Mouse (Mus musculus) limb, embryonic 14.5 days (tissue): ENCODE results near the gene Fam206a. TPM values are rescaled to one million over a fixed set of nuclear protein-coding genes. Genes with fewer than 3 reads are reported as not detected.
A peak's percentile ranks its signal among the peaks of the same experiment; 100 is the strongest.

Experiments
- ATAC-seq: fragments of 200-750 bp; cut with Nextera tagmentation; 2 replicates; pipeline ENCODE4 v1.8.0; 2017; ENCODE audit warnings: low read depth, moderate number of reproducible peaks, moderate TSS enrichment; ENCODE audit not compliant: low FRiP score
- DNase-seq: peaks from one replicate; pipeline ENCODE4 v3.0.0-alpha.2; 2015; ENCODE audit warnings: low spot score
- H3K27ac ChIP-seq: fragments of 300-500 bp; sonication (generic); replicated peaks from 2 replicates; pipeline ENCODE4 v1.5.1; 2014; ENCODE audit warnings: low read depth, mild to moderate bottlenecking, low read length, moderate library complexity, mixed read lengths
- H3K27me3 ChIP-seq: fragments of 300-500 bp; sonication (generic); 2 replicates; pipeline ENCODE4 v1.6.1; 2014; ENCODE audit warnings: low read length, mixed read lengths; ENCODE audit not compliant: control insufficient read depth, insufficient read depth
- H3K36me3 ChIP-seq: fragments of 300-500 bp; sonication (generic); 2 replicates; pipeline ENCODE4 v1.6.1; 2014; ENCODE audit warnings: mild to moderate bottlenecking, low read length, moderate library complexity, mixed read lengths; ENCODE audit not compliant: control insufficient read depth, insufficient read depth
- H3K4me1 ChIP-seq: fragments of 300-500 bp; sonication (generic); 2 replicates; pipeline ENCODE4 v1.6.1; 2014; ENCODE audit warnings: antibody characterized with exemption, low read length, mixed read lengths; ENCODE audit not compliant: control insufficient read depth, insufficient read depth
- H3K4me2 ChIP-seq: fragments of 300-500 bp; sonication (generic); replicated peaks from 2 replicates; pipeline ENCODE4 v1.6.1; 2014; ENCODE audit warnings: low read depth, mild to moderate bottlenecking, low read length, moderate library complexity; ENCODE audit not compliant: severe bottlenecking
- H3K4me3 ChIP-seq: fragments of 300-500 bp; sonication (generic); replicated peaks from 2 replicates; pipeline ENCODE4 v1.5.1; 2014; ENCODE audit warnings: low read length
- H3K9ac ChIP-seq: fragments of 300-500 bp; sonication (generic); 2 replicates; pipeline ENCODE4 v1.6.1; 2014; ENCODE audit warnings: mild to moderate bottlenecking, low read depth, low read length, moderate library complexity; ENCODE audit not compliant: severe bottlenecking
- H3K9me3 ChIP-seq: fragments of 300-500 bp; sonication (generic); 2 replicates; pipeline ENCODE4 v1.6.1; 2016; ENCODE audit warnings: low read length; ENCODE audit not compliant: control insufficient read depth
- POLR2A ChIP-seq: fragments of 200-500 bp; IDR thresholded peaks from 2 replicates; pipeline ENCODE4 v1.8.0; 2012; ENCODE audit warnings: inconsistent platforms, mild to moderate bottlenecking, moderate library complexity, borderline replicate concordance; ENCODE audit not compliant: insufficient read depth, insufficient read length; ENCODE audit errors: extremely low read depth
- WGBS: fragments of 180-500 bp; shearing (Covaris S2); extraction: QIAGEN DNeasy Blood & Tissue Kit; methylation state at CpG from one replicate; pipeline ENCODE4 v1.1.7; 2014; 5-methylcytosine and 5-hydroxymethylcytosine counted together
- polyA plus RNA-seq, 2 experiments: library from polyadenylated mRNA; depleted of rRNA in 1 of 2; stranded (reverse) in 1 of 2; unstranded in 1 of 2; fragments of >200 nt; fragmentation: Nextera tagmentation in 1 of 2; extraction: Ambion mirVana in 1 of 2; gene quantifications; 2 replicates each; pipeline versions ENCODE4 v1.2.1 to v1.2.3; 2012 to 2014

Fam206a gene
- polyA plus RNA-seq, 2 experiments = 12.7 to 18.5 TPM

GRCm38 (mm10) chr4:56812096-56812495, 10.0 kb downstream of the Fam206a start:
- Histone ChIP-seq H3K36me3 (peaks cover 23% of the 10 kb centered on the region), H3K9me3 (no peaks in the 10 kb centered on the region), H3K4me1 (no peaks in the 10 kb centered on the region), H3K27ac (no peak overlapping the region), H3K27me3 (no peaks in the 10 kb centered on the region), H3K4me2 (no peak overlapping the region), H3K4me3 (no peak overlapping the region), H3K9ac (no peak overlapping the region)
- no peak for TF ChIP-seq POLR2A
- DNase-seq (no peak), ATAC-seq (no peak)
- WGBS = 88% methylated on average over 4 of the region's 4 CpGs

- H3K4me2 ChIP-seq = no peak overlapping the region
- H3K9me3 ChIP-seq = no peaks in the 10 kb centered on the region
- WGBS = 47% methylated on average over 8 of the region's 8 CpGs
- H3K4me3 ChIP-seq = no peak overlapping the region
- DNase-seq = no peak
- TF ChIP-seq POLR2A = no peak
- no peak overlapping the region for H3K9ac ChIP-seq
- H3K27ac ChIP-seq = no peak overlapping the region
- no peaks in the 10 kb centered on the region for H3K27me3 ChIP-seq
- ATAC-seq = no peak
- H3K4me1 ChIP-seq = no peaks in the 10 kb centered on the region
- peaks cover 13% of the 10 kb centered on the region for H3K36me3 ChIP-seq
These were observed 13.0 kb downstream of the Fam206a start for GRCm38 (mm10) chr4:56815131-56815530.

- DNase-seq = peak; percentile 39
- TF ChIP-seq POLR2A = no peak
- Histone ChIP-seq H3K9me3 (no peaks in the 10 kb centered on the region), H3K36me3 (peaks cover 7% of the 10 kb centered on the region; the same call in 1 of the 2 replicates), H3K9ac (no peak overlapping the region), H3K27me3 (no peaks in the 10 kb centered on the region), H3K4me2 (no peak overlapping the region), H3K4me3 (no peak overlapping the region), H3K4me1 (no peaks in the 10 kb centered on the region), H3K27ac (no peak overlapping the region)
- peak; percentile 41; the same call in 1 of the 2 replicates for ATAC-seq
These were observed 17.9 kb downstream of the Fam206a start for GRCm38 (mm10) chr4:56820017-56820550.

GRCm38 (mm10) chr4:56824231-56824630, 22.1 kb downstream of the Fam206a start:
- no peak overlapping the region for H3K27ac ChIP-seq
- no peak overlapping the region for H3K4me3 ChIP-seq
- no peaks in the 10 kb centered on the region for H3K9me3 ChIP-seq
- H3K9ac ChIP-seq = no peak overlapping the region
- peaks cover 19% of the 10 kb centered on the region for H3K36me3 ChIP-seq
- no peak for ATAC-seq
- no peaks in the 10 kb centered on the region for H3K27me3 ChIP-seq
- no peak for DNase-seq
- H3K4me2 ChIP-seq = no peak overlapping the region
- 90% methylated on average over 9 of the region's 9 CpGs for WGBS
- no peak for TF ChIP-seq POLR2A
- 0 out of 2 replicates have a peak, but pooled peaks cover 4% of the 10 kb centered on the region for H3K4me1 ChIP-seq

GRCm38 (mm10) chr4:56828932-56829331, 26.8 kb downstream of the Fam206a start:
- no peak for ATAC-seq
- peaks cover 35% of the 10 kb centered on the region for H3K36me3 ChIP-seq

More at GRCm38 (mm10) chr4:56828932-56829331, 26.8 kb downstream of the Fam206a start:
- no peak for DNase-seq
- Histone ChIP-seq H3K27ac (peak overlapping the region; percentile 52), H3K9ac (no peak overlapping the region), H3K9me3 (no peaks in the 10 kb centered on the region), H3K4me3 (no peak overlapping the region), H3K27me3 (no peaks in the 10 kb centered on the region), H3K4me2 (no peak overlapping the region), H3K4me1 (peaks cover 11% of the 10 kb centered on the region; the same call in 1 of the 2 replicates)
- TF ChIP-seq POLR2A = no peak
- WGBS = 44% methylated on average over 3 of the region's 3 CpGs
